Mouse (Mus musculus) midbrain, embryonic 15.5 days (tissue): ENCODE data around the gene Pld5. TPM values are rescaled to one million over a fixed set of nuclear protein-coding genes. Genes with fewer than 3 reads are reported as not detected.
"Not testable (repeated sequence)": the region's sequence is repeated elsewhere in the genome, so short reads cannot be mapped to it uniquely, and the experiment has no call there.

Experiments
- ATAC-seq: fragments of 200-750 bp; cut with Nextera tagmentation; replicated peaks from 2 replicates; pipeline ENCODE4 v1.8.0; 2017; ENCODE audit warnings: moderate TSS enrichment
- H3K27ac ChIP-seq: fragments of 300-500 bp; sonication (generic); 2 replicates; pipeline ENCODE4 v1.5.1; 2015; ENCODE audit warnings: mild to moderate bottlenecking, inconsistent platforms
- H3K27me3 ChIP-seq: fragments of 300-500 bp; sonication (generic); replicated peaks from 2 replicates; pipeline ENCODE4 v1.6.1; 2015; ENCODE audit warnings: inconsistent platforms
- H3K36me3 ChIP-seq: fragments of 300-500 bp; sonication (generic); replicated peaks from 2 replicates; pipeline ENCODE4 v1.6.1; 2015; ENCODE audit warnings: inconsistent platforms
- H3K4me1 ChIP-seq: fragments of 300-500 bp; sonication (generic); 2 replicates; pipeline ENCODE4 v1.6.1; 2015; ENCODE audit warnings: inconsistent platforms
- H3K4me2 ChIP-seq: fragments of 300-500 bp; sonication (generic); 2 replicates; pipeline ENCODE4 v1.6.1; 2015; ENCODE audit warnings: inconsistent platforms, mild to moderate bottlenecking, moderate library complexity
- H3K4me3 ChIP-seq: fragments of 300-500 bp; sonication (generic); 2 replicates; pipeline ENCODE4 v1.5.1; 2015; ENCODE audit warnings: mild to moderate bottlenecking, inconsistent platforms
- H3K9ac ChIP-seq: fragments of 300-500 bp; sonication (generic); 2 replicates; pipeline ENCODE4 v1.6.1; 2015; ENCODE audit warnings: mild to moderate bottlenecking, inconsistent platforms
- H3K9me3 ChIP-seq: fragments of 300-500 bp; sonication (generic); 2 replicates; pipeline ENCODE4 v1.6.1; 2016; ENCODE audit warnings: inconsistent platforms
- WGBS: fragments of 180-500 bp; shearing (Covaris S2); methylation state at CpG from one replicate; pipeline ENCODE4 v1.1.7; 2015; ENCODE audit warnings: mixed read lengths; 5-methylcytosine and 5-hydroxymethylcytosine counted together
- polyA plus RNA-seq: library from polyadenylated mRNA; unstranded; fragments of >200 nt; fragmentation: Nextera tagmentation; extraction: Ambion mirVana; gene quantifications from 2 replicates; pipeline ENCODE4 v1.2.1, GENCODE M21; 2015

Pld5 gene
- polyA plus RNA-seq, 1 experiment from 2014 or later, result 5.0 TPM

GRCm38 (mm10) chr1:175979014-175979413 lies 296.1 kb downstream of the Pld5 start, which contains the start of gene Rbm8a2:
Rbm8a2 (minus strand) TSS chr1:175979114.
- H3K9me3 ChIP-seq, H3K9ac ChIP-seq, H3K4me2 ChIP-seq, H3K27ac ChIP-seq, H3K36me3 ChIP-seq, H3K4me1 ChIP-seq, ATAC-seq, H3K4me3 ChIP-seq, H3K27me3 ChIP-seq: not testable (repeated sequence)
- 96% methylated on average over 7 of the region's 7 CpGs for WGBS

- ATAC-seq, result no peak
- Histone ChIP-seq H3K4me2 (no peak overlapping the region), H3K4me3 (no peak overlapping the region), H3K27me3 (no peaks in the 10 kb centered on the region), H3K27ac (no peak overlapping the region), H3K36me3 (no peaks in the 10 kb centered on the region), H3K9ac (no peak overlapping the region), H3K9me3 (no peaks in the 10 kb centered on the region), H3K4me1 (no peaks in the 10 kb centered on the region)
- 61% methylated on average over 5 of the region's 5 CpGs for WGBS
These were observed 304.4 kb downstream of the Pld5 start for GRCm38 (mm10) chr1:175970710-175971109.

GRCm38 (mm10) chr1:175967004-175967745 lies 307.9 kb downstream of the Pld5 start:
- Histone ChIP-seq H3K36me3 (no peaks in the 10 kb centered on the region), H3K27ac (no peak overlapping the region), H3K9me3 (no peaks in the 10 kb centered on the region), H3K4me1 (no peaks in the 10 kb centered on the region), H3K4me2 (no peak overlapping the region), H3K27me3 (no peaks in the 10 kb centered on the region), H3K4me3 (no peak overlapping the region), H3K9ac (no peak overlapping the region)
- WGBS, result 90% methylated on average over 5 of the region's 5 CpGs
- no peak for ATAC-seq

- no peak for ATAC-seq
- Histone ChIP-seq H3K4me1 (no peaks in the 10 kb centered on the region), H3K4me2 (no peak overlapping the region), H3K4me3 (no peak overlapping the region), H3K9me3 (no peaks in the 10 kb centered on the region), H3K27me3 (no peaks in the 10 kb centered on the region), H3K36me3 (no peaks in the 10 kb centered on the region), H3K27ac (no peak overlapping the region), H3K9ac (no peak overlapping the region)
- WGBS, result 88% methylated on average over 2 of the region's 2 CpGs
These were observed 313.3 kb downstream of the Pld5 start for GRCm38 (mm10) chr1:175961786-175962185.

- ATAC-seq, result no peak
- H3K4me3 ChIP-seq, result no peak overlapping the region
- H3K9ac ChIP-seq, result no peak overlapping the region
- no peaks in the 10 kb centered on the region for H3K9me3 ChIP-seq
- no peak overlapping the region for H3K4me2 ChIP-seq
- H3K4me1 ChIP-seq, result no peaks in the 10 kb centered on the region
- H3K36me3 ChIP-seq, result no peaks in the 10 kb centered on the region
- 87% methylated on average over 2 of the region's 2 CpGs for WGBS
- no peaks in the 10 kb centered on the region for H3K27me3 ChIP-seq
- no peak overlapping the region for H3K27ac ChIP-seq
These were observed 324.3 kb downstream of the Pld5 start for GRCm38 (mm10) chr1:175950851-175951250.

GRCm38 (mm10) chr1:175950421-175950820 lies 324.7 kb downstream of the Pld5 start:
- Histone ChIP-seq H3K4me1 (no peaks in the 10 kb centered on the region), H3K9ac (no peak overlapping the region), H3K9me3 (no peaks in the 10 kb centered on the region), H3K4me2 (no peak overlapping the region), H3K27ac (no peak overlapping the region), H3K36me3 (no peaks in the 10 kb centered on the region), H3K27me3 (no peaks in the 10 kb centered on the region), H3K4me3 (no peak overlapping the region)
- ATAC-seq, result no peak
- 76% methylated on average over 3 of the region's 3 CpGs for WGBS

- H3K4me1 ChIP-seq, result no peaks in the 10 kb centered on the region
- no peak overlapping the region for H3K9ac ChIP-seq
- H3K36me3 ChIP-seq, result no peaks in the 10 kb centered on the region
- ATAC-seq, result no peak
- WGBS, result 80% methylated on average over 4 of the region's 4 CpGs
- H3K27me3 ChIP-seq, result no peaks in the 10 kb centered on the region
- no peak overlapping the region for H3K4me3 ChIP-seq
- no peak overlapping the region for H3K4me2 ChIP-seq
- no peak overlapping the region for H3K27ac ChIP-seq
- H3K9me3 ChIP-seq, result no peaks in the 10 kb centered on the region
These were observed 328.3 kb downstream of the Pld5 start for GRCm38 (mm10) chr1:175946718-175947315.

- Histone ChIP-seq H3K36me3 (no peaks in the 10 kb centered on the region), H3K27ac (no peak overlapping the region), H3K4me2 (no peak overlapping the region), H3K27me3 (no peaks in the 10 kb centered on the region), H3K9me3 (no peaks in the 10 kb centered on the region), H3K4me1 (no peaks in the 10 kb centered on the region), H3K9ac (no peak overlapping the region), H3K4me3 (no peak overlapping the region)
- 91% methylated on average over 7 of the region's 7 CpGs for WGBS
- ATAC-seq, result no peak
These were observed 331.9 kb downstream of the Pld5 start for GRCm38 (mm10) chr1:175943168-175943567.

GRCm38 (mm10) chr1:175938731-175939130 lies 336.4 kb downstream of the Pld5 start:
- Histone ChIP-seq H3K27ac (no peak overlapping the region), H3K9me3 (no peaks in the 10 kb centered on the region), H3K27me3 (no peaks in the 10 kb centered on the region), H3K4me2 (no peak overlapping the region), H3K4me1 (0 out of 2 replicates have a peak, but pooled peaks cover 2% of the 10 kb centered on the region), H3K36me3 (no peaks in the 10 kb centered on the region), H3K4me3 (no peak overlapping the region), H3K9ac (no peak overlapping the region)
- ATAC-seq, result no peak
- 82% methylated on average over 3 of the region's 3 CpGs for WGBS

GRCm38 (mm10) chr1:175936282-175936737 lies 338.8 kb downstream of the Pld5 start:
- Histone ChIP-seq H3K4me1 (0 out of 2 replicates have a peak, but pooled peaks cover 2% of the 10 kb centered on the region), H3K9me3 (no peaks in the 10 kb centered on the region), H3K9ac (peak overlapping the region; percentile 26; the same call in 1 of the 2 replicates), H3K27ac (no peak overlapping the region), H3K4me2 (peak overlapping the region; percentile 46), H3K27me3 (no peaks in the 10 kb centered on the region), H3K36me3 (no peaks in the 10 kb centered on the region), H3K4me3 (peak overlapping the region; percentile 23)
- 13% methylated on average over 11 of the region's 11 CpGs for WGBS
- peak; percentile 87 for ATAC-seq

GRCm38 (mm10) chr1:175931391-175931790 lies 343.7 kb downstream of the Pld5 start:
- no peak for ATAC-seq
- no peak overlapping the region for H3K4me3 ChIP-seq
- no peaks in the 10 kb centered on the region for H3K36me3 ChIP-seq
- no peak overlapping the region for H3K9ac ChIP-seq
- no peaks in the 10 kb centered on the region for H3K9me3 ChIP-seq
- no peak overlapping the region for H3K27ac ChIP-seq
- H3K27me3 ChIP-seq, result no peaks in the 10 kb centered on the region
- H3K4me2 ChIP-seq, result no peak overlapping the region
- 89% methylated on average over 5 of the region's 5 CpGs for WGBS
- H3K4me1 ChIP-seq, result 0 out of 2 replicates have a peak, but pooled peaks cover 2% of the 10 kb centered on the region

- no peak overlapping the region for H3K4me2 ChIP-seq
- no peaks in the 10 kb centered on the region for H3K27me3 ChIP-seq
- WGBS, result 56% methylated on average over 7 of the region's 7 CpGs
- no peaks in the 10 kb centered on the region for H3K4me1 ChIP-seq
- no peak overlapping the region for H3K27ac ChIP-seq
- H3K9me3 ChIP-seq, result no peaks in the 10 kb centered on the region
- no peak overlapping the region for H3K4me3 ChIP-seq
- no peak overlapping the region for H3K9ac ChIP-seq
- peak; percentile 56; the same call in 1 of the 2 replicates for ATAC-seq
- no peaks in the 10 kb centered on the region for H3K36me3 ChIP-seq
These were observed 351.0 kb downstream of the Pld5 start for GRCm38 (mm10) chr1:175923848-175924787.
